Mouse (Mus musculus) layer of hippocampus, adult 8-10 months (tissue): ENCODE measurements around the gene Eqtn. TPM values are rescaled to one million over a fixed set of nuclear protein-coding genes. Genes with fewer than 3 reads are reported as not detected.

Experiments
- DNase-seq, 2 experiments: peaks; one replicate each; pipeline ENCODE4 v3.0.0; 2022; ENCODE audit warnings: low spot score in 2 of 2
- total RNA-seq, 4 experiments: library from RNA; stranded (reverse); gene quantifications; 2 replicates each; pipeline ENCODE4 v1.2.4; 2022

Gene Eqtn
- 1 to 10 TPM in 2 of 4 experiments, under 1 TPM in 2; 0.59 to 1.8 (median 0.98) TPM for total RNA-seq

- DNase-seq, result no peak
These were observed at the start of gene Eqtn for GRCm38 (mm10) chr4:94928743-94929142. Gene Eqtn (minus strand): TSS chr4:94928843.

GRCm38 (mm10) chr4:94973321-94973720, 44.7 kb upstream of the Eqtn start:
- no peak for DNase-seq

- no peak for DNase-seq
These were observed 24.1 kb upstream of the Eqtn start for GRCm38 (mm10) chr4:94952773-94953172.

- no peak for DNase-seq
These were observed 12.7 kb upstream of the Eqtn start for GRCm38 (mm10) chr4:94941221-94941855.

GRCm38 (mm10) chr4:94901780-94902179, 26.9 kb downstream of the Eqtn start:
- no peak for DNase-seq

- no peak for DNase-seq
These were observed 27.9 kb downstream of the Eqtn start for GRCm38 (mm10) chr4:94900744-94901143.

Other genes starting within 250 kb of the Eqtn start
- gene Tek, start 189.6 kb downstream of the Eqtn start, total RNA-seq, result 1 to 10 TPM; 8.1 to 9.1 (median 8.2) TPM
- 10 to 100 TPM; 32.2 to 34.4 (median 32.7) TPM for gene Mysm1, start 50.3 kb upstream of the Eqtn start, total RNA-seq
- 10 to 100 TPM; 85.9 to 98.9 (median 93.5) TPM for gene Jun, start 123.4 kb upstream of the Eqtn start, total RNA-seq